Mouse (Mus musculus) adrenal gland, postnatal 10 days (tissue): ENCODE data around the gene Olfr582. TPM values are rescaled to one million over a fixed set of nuclear protein-coding genes. Genes with fewer than 3 reads are reported as not detected.

ENCODE experiments used
- DNase-seq: peaks from one replicate; pipeline ENCODE4 v3.0.0; 2021; ENCODE audit warnings: mixed read lengths
- long read RNA-seq, 2 experiments: library from polyadenylated mRNA; stranded (forward); transcript quantifications; one replicate each; pipeline ENCODE4 v2.0.0; 2021
- total RNA-seq, 2 experiments: library from RNA; stranded (reverse); gene quantifications; 2 replicates each; pipeline ENCODE4 v1.2.3; 2021

Olfr582 gene
- total RNA-seq = not detected
- long read RNA-seq, experiment 1 = 0 reads
- long read RNA-seq, experiment 2 = 0 reads

- DNase-seq = no peak
These were observed at the start of gene Olfr582 for GRCm38 (mm10) chr7:103037724-103038123. Gene Olfr582, plus strand, starts transcription at chr7:103038024.

GRCm38 (mm10) chr7:102989224-102989623, 48.6 kb upstream of the Olfr582 start, which contains the start of gene Olfr578:
Gene Olfr578, minus strand, starts transcription at chr7:102989324.
- no peak for DNase-seq

GRCm38 (mm10) chr7:103051000-103051399, 13.2 kb downstream of the Olfr582 start, which contains the start of gene Olfr583:
Gene Olfr583, plus strand, starts transcription at chr7:103051300.
- DNase-seq = no peak

GRCm38 (mm10) chr7:103081585-103081984, 43.8 kb downstream of the Olfr582 start, which contains the start of gene Olfr584:
Gene Olfr584, plus strand, starts transcription at chr7:103081885.
- no peak for DNase-seq

Other genes starting within 250 kb of the Olfr582 start
- not detected for gene Olfr564, start 234.5 kb upstream of the Olfr582 start, total RNA-seq
- not detected for gene Olfr566, start 179.3 kb upstream of the Olfr582 start, total RNA-seq
- not detected for gene Olfr568, start 160.9 kb upstream of the Olfr582 start, total RNA-seq
- not detected for gene Olfr569, start 147.1 kb upstream of the Olfr582 start, total RNA-seq
- gene Olfr570, start 143.4 kb upstream of the Olfr582 start, total RNA-seq = not detected
- gene Olfr571, start 120.5 kb upstream of the Olfr582 start, total RNA-seq = not detected
- not detected for gene Olfr572, start 113.6 kb upstream of the Olfr582 start, total RNA-seq
- gene Olfr573-ps1, start 95.4 kb upstream of the Olfr582 start, total RNA-seq = not detected
- gene Olfr574, start 89.6 kb upstream of the Olfr582 start, total RNA-seq = not detected
- gene Olfr575, start 79.2 kb upstream of the Olfr582 start, total RNA-seq = not detected
- not detected for gene Olfr576, start 75.4 kb upstream of the Olfr582 start, total RNA-seq
- gene Olfr577, start 62.1 kb upstream of the Olfr582 start, total RNA-seq = not detected
- not detected for gene Olfr578, start 48.7 kb upstream of the Olfr582 start, total RNA-seq
- gene Olfr583, start 13.3 kb downstream of the Olfr582 start, total RNA-seq = not detected
- not detected for gene Olfr584, start 43.9 kb downstream of the Olfr582 start, total RNA-seq
- gene Olfr585, start 59.7 kb downstream of the Olfr582 start, total RNA-seq = not detected
- not detected for gene Olfr586, start 87.6 kb downstream of the Olfr582 start, total RNA-seq
- not detected for gene Olfr588-ps1, start 102.9 kb downstream of the Olfr582 start, total RNA-seq
- not detected for gene Olfr589, start 118.3 kb downstream of the Olfr582 start, total RNA-seq
- gene Olfr591, start 140.3 kb downstream of the Olfr582 start, total RNA-seq = not detected
- gene Olfr592, start 146.8 kb downstream of the Olfr582 start, total RNA-seq = not detected
- gene Olfr593, start 173.8 kb downstream of the Olfr582 start, total RNA-seq = not detected
- not detected for gene Olfr594, start 179.0 kb downstream of the Olfr582 start, total RNA-seq
- gene Usp17ld, start 214.5 kb downstream of the Olfr582 start, total RNA-seq = not detected